ENCODE assay signal across 13 mouse cellular contexts in genomic region chr19:56989171-56989570, GRCm38 (mm10). TPM values are rescaled to one million over a fixed set of nuclear protein-coding genes. Genes with fewer than 3 reads are reported as not detected.
A peak's percentile ranks its signal among the peaks of the same experiment; 100 is the strongest.
DNase-seq lines count a peak whose midpoint lies in the region; ATAC-seq lines count a peak whose summit lies in the region.
"Had no signal": no experiment of that assay in that cellular context is flagged by ENCODE, and none has a peak within 500 bp of the region (broad histone marks: within the 10 kb centered on the region; RNA-seq: fewer than 3 reads in every experiment).

No protein-coding gene starts in this region.

- ATAC-seq in heart, embryonic 11.5 days (replicated peaks; ENCODE audit: insufficient number of reproducible peaks, low FRiP score, low TSS enrichment), result no peak
- ATAC-seq: Patski had no signal

- peaks cover 61% of the 10 kb centered on the region for H3K4me1 ChIP-seq in heart, embryonic 10.5 days
- peaks cover 13% of the 10 kb centered on the region for H3K4me1 ChIP-seq in heart, embryonic 11.5 days (ENCODE audit: control insufficient read depth, insufficient read depth, low read length)
- H3K4me1 ChIP-seq in embryonic facial prominence, embryonic 10.5 days, result peaks cover 55% of the 10 kb centered on the region
- H3K4me1 ChIP-seq: megakaryocyte, embryonic 14.5 days had no signal

- WGBS in heart, embryonic 10.5 days, result 86% methylated on average over 8 of the region's 8 CpGs
- WGBS in heart, embryonic 11.5 days (ENCODE audit: insufficient replicate concordance), result 76% methylated on average over 8 of the region's 8 CpGs
- WGBS in embryonic facial prominence, embryonic 10.5 days, result 87% methylated on average over 8 of the region's 8 CpGs

- no peaks in the 10 kb centered on the region for H3K9me3 ChIP-seq in heart, embryonic 10.5 days
- H3K9me3 ChIP-seq in heart, embryonic 11.5 days (replicated peaks; ENCODE audit: control insufficient read depth, low read length), result no peaks in the 10 kb centered on the region
- H3K9me3 ChIP-seq in embryonic facial prominence, embryonic 10.5 days, result no peaks in the 10 kb centered on the region
- H3K9me3 ChIP-seq: megakaryocyte, embryonic 14.5 days had no signal

- no peak overlapping the region for H3K4me2 ChIP-seq in heart, embryonic 11.5 days

- no peaks in the 10 kb centered on the region for H3K27me3 ChIP-seq in heart, embryonic 10.5 days (ENCODE audit: insufficient read depth, poor library complexity, severe bottlenecking)
- H3K27me3 ChIP-seq in heart, embryonic 11.5 days (ENCODE audit: control insufficient read depth, insufficient read depth, low read length), result no peaks in the 10 kb centered on the region
- 0 out of 2 replicates have a peak, but pooled peaks cover 5% of the 10 kb centered on the region for H3K27me3 ChIP-seq in embryonic facial prominence, embryonic 10.5 days (replicated peaks; ENCODE audit: low read depth, poor library complexity, severe bottlenecking)
- H3K27me3 ChIP-seq: Patski had no signal

- H3K9ac ChIP-seq in heart, embryonic 11.5 days (ENCODE audit: low read depth, low read length), result no peak overlapping the region
- H3K9ac ChIP-seq: liver, embryonic 14.5 days had no signal

- no peaks in the 10 kb centered on the region for H3K36me3 ChIP-seq in heart, embryonic 10.5 days
- H3K36me3 ChIP-seq in heart, embryonic 11.5 days (ENCODE audit: control insufficient read depth, insufficient read depth, low read length), result no peaks in the 10 kb centered on the region
- no peaks in the 10 kb centered on the region for H3K36me3 ChIP-seq in embryonic facial prominence, embryonic 10.5 days (replicated peaks)

- no peak for DNase-seq in heart, embryonic 10.5 days (ENCODE audit: low spot score)
- DNase-seq in kidney, postnatal 10 days, result peak; percentile 54
- no peak for DNase-seq in kidney, adult 18-20 months
- DNase-seq in embryonic facial prominence, embryonic 10.5 days (ENCODE audit: low spot score), result no peak
- DNase-seq in lung, postnatal 25 days (ENCODE audit: low spot score), result peak; percentile 34
- no peak for DNase-seq in thymus, postnatal 4 days
- no peak for DNase-seq in adrenal gland, postnatal 4 days (ENCODE audit: low spot score in 2 of 2)
- DNase-seq: cerebellum, adult 8-10 months; thymus, postnatal 14 days had no signal

- H3K27ac ChIP-seq in heart, embryonic 10.5 days, result peak overlapping the region; percentile 59
- H3K27ac ChIP-seq in heart, embryonic 11.5 days (ENCODE audit: low read depth, low read length), result no peak overlapping the region
- H3K27ac ChIP-seq in embryonic facial prominence, embryonic 10.5 days (replicated peaks), result peak overlapping the region; percentile 78
- H3K27ac ChIP-seq: liver, embryonic 14.5 days had no signal

- H3K4me3 ChIP-seq in heart, embryonic 10.5 days, result no peak overlapping the region
- H3K4me3 ChIP-seq in heart, embryonic 11.5 days (ENCODE audit: low read depth, low read length), result no peak overlapping the region
- H3K4me3 ChIP-seq in embryonic facial prominence, embryonic 10.5 days, result no peak overlapping the region
- H3K4me3 ChIP-seq: megakaryocyte, embryonic 14.5 days had no signal

RNA-seq across cellular contexts. Expression of gene Afap1l2, which starts 18.9 kb away (rescaled TPM):
- polyA plus RNA-seq in heart, embryonic 10.5 days (2016; fragmentation: Nextera tagmentation; extraction: Ambion mirVana), result 1.2 and 1.6 TPM in 2 replicates
- polyA plus RNA-seq in heart, embryonic 11.5 days (2014; fragmentation: Nextera tagmentation; extraction: Ambion mirVana), result 1.3 and 1.5 TPM in 2 replicates
- 4.4 and 5.2 TPM in 2 replicates for polyA plus RNA-seq in embryonic facial prominence, embryonic 10.5 days (2016; fragmentation: Nextera tagmentation; extraction: Ambion mirVana)
- 10 to 100 TPM; 20.5 to 20.6 TPM for total RNA-seq in adrenal gland, postnatal 4 days (2021)

Comparison
In these comparisons a context has a peak if more than half of its experiments do, and no peak if none do; other contexts are left out.
1. DNase-seq: peak in kidney, postnatal 10 days (single experiment) and lung, postnatal 25 days (single experiment); none in heart, embryonic 10.5 days (single experiment), kidney, adult 18-20 months (single experiment), embryonic facial prominence, embryonic 10.5 days (single experiment), thymus, postnatal 4 days (single experiment) and adrenal gland, postnatal 4 days (0 of 2).